Mouse (Mus musculus): ENCODE measurements around the gene Slc12a8. TPM values are rescaled to one million over a fixed set of nuclear protein-coding genes. Genes with fewer than 3 reads are reported as not detected.
A peak's percentile ranks its signal among the peaks of the same experiment; 100 is the strongest.

The Slc12a8 gene
- total RNA-seq, 2 experiments from 2014 or later, result not detected

DNA sequence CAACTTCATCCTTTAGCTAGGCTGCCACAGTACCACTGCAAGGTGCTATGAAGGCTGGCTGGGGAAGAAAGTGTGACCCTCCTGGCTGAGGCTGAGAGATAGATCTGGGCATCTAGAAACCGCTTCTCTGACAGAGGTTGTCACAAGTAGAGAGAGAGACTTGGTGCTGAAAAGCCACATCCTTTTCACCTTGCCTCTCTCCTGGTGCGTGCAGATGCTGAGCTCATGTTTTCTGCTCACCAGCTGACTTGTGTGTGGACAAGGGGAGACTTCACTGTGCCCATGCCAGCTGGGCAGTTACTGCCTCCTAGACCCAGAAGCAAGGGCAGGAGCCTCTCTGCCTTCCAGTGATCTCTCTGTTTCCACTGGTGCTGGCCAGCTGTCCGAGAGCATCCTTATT lies 170.6 kb downstream of the Slc12a8 start:
- 0 out of 2 replicates have a peak, but pooled peaks have one; percentile 9 for ATAC-seq (ENCODE audit: poor library complexity, severe bottlenecking)

DNA sequence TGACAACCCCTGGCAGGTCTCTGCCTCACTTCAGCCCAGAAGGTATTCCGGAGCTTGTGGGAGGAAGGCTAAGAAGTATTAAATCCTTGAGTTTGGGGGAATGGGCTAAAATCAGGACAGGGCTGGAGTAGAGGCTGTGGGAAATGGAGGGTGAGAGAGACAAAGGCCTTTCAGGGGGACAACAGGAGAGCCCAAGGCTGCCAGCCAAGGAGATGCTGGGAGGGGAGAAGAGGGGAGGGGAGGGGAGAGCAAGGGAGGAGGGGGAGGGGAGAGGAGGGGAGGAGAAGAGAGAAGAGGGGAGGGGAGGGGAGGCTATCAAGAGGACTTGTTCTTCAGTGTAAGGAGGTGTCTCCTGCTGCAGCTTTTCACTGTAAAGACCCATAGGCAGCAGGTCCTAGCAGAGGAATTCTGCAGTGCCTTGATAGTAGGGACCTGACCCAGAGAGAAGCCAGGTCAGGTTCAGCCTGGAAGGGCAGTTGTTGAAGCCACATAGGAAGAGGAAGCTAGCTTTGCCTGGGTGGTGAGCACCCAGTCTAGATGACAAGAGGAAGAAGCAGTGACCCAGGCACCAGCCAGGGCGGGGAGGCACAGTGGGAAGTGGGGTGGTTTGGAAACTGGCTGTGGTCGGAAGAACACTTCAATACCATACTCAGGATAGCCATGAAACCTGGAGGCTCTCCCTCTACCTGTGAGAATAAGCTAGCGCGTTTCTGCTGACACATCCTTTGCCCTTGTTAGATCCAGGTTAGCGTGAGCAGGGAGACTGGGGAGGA lies 174.0 kb downstream of the Slc12a8 start:
- ATAC-seq (ENCODE audit: poor library complexity, severe bottlenecking), result peak; percentile 94

DNA sequence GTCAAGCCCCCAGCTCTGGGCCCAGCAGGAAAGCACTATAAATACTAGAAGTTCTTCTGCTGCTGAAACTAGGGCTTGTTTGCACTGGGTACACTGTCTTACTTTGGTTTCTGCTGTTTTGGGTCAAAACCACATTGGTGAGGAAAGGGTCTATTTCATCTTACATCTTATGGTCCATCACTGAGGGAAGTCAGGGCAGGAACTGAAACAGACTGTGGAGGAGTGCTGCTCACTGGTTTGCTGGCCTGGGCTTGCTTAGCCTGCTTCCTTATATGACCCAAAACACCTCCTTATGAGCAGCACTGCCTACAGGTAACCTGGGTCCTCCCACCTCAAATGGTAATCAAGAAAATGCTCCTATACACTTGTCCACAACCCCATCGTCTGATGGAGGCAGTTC lies 176.4 kb downstream of the Slc12a8 start:
- ATAC-seq (ENCODE audit: poor library complexity, severe bottlenecking), result peak; percentile 20; the same call in 1 of the 2 replicates

DNA sequence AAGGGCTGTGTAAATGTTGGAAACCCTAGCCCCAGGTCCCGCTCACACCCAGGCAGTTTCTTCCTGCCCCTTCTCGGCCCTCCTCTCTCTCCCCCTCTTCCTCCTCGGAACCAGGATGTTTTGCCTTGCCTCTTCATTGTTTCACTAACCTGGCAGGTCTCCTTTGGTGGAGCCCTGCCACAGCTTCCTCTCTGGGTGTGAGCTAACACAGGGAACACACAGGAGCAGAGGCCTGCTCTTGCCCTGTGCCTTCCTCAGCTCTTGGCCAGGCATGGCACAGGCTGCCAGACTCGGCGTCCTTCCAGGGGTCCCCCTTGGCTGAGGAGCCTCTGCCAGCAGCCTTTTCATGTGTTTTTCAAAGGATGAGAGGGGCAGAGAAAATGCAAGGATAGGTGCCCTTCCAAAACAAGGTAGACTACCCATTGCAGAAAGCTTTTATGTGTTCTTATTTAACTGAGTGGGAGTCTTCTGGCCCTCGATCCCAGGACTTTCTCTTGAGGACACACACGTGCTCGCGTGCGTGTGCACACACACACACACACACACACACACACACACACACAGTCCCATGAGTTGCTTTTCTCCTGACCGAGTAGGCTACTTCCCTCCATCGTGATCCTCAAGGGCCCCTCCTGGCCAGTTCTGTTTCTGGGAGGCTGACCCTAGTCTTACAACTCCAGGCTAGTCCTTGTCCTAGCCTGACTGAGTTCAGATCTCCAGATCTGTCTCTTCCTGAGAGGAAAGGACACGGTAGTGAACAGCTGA lies 179.9 kb downstream of the Slc12a8 start:
- ATAC-seq (ENCODE audit: poor library complexity, severe bottlenecking), result peak; percentile 43

DNA sequence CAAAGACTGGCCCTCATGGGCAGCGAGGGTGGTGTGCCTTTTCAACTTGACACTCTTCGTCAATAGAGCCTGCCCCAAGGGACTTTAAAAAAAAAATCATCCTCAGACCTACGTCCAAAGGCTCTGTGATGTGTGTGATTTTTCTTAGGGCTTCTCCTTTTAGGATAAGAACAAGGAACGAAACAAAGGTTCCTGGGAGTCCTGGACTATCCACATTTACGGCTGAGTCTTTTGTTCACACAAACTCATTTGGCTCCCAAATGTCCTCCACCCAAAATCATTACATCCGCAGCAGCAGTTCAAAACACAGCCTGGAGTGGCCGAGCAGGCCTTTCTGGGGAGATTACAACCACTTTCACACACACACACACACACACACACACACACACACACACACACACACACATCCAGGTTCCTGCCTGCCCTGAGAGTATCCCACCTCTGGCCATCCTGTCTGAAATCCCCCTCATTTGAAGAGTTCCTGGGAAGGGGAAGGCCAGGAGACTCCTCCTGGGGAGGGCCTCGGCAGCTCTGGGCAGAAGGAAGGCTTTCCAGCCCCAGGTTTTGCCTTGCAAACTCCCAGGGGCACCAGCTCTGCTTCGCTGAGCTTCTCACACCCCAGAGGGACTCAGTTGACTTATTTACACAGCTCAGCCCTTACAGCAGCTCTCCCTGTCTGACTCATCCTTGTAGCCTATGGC lies 180.6 kb downstream of the Slc12a8 start:
- ATAC-seq (ENCODE audit: poor library complexity, severe bottlenecking), result no peak

DNA sequence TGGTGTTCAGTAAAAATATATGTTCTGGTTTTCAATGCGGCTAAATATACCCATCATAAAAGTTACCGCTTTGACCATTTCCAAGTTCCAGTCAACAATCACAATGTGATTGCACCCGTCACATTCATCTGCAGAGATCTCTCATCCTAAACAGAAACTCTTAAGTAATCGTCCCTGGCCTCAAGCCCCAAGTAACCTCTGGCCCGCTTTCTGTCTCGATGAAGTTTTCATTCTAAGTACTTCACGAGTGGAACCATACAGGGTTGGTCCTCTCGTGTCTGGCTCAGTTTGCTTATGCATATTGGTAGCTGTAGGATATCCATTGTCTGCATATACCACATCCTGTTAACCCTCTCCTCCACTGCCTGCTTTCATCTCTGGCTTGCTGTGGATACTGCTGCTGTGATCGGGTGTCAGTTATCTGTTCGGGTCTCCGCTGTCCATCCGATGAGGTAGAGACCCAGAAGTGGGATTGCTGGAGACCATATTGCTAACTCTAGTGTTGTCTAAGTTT lies 181.2 kb downstream of the Slc12a8 start:
- ATAC-seq (ENCODE audit: poor library complexity, severe bottlenecking), result no peak

DNA sequence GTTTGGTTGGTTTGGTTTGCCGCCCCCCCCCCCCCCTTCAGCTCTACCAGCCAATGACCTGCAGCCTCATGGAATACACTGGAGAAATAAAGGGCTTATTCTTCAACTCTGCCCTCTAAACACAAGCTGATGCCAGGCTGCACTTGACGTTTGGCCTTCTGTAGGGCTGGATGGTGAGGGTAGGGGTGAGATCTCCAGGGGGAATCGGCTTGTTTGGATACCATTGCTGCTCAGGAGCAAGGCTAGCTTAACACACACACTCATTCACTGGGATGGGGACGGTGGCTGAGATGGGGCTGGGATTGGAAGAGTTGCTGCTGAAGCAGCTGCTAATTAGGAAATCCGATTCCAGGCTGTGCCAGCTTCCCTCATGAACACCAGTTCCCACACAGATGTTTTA lies 183.5 kb downstream of the Slc12a8 start:
- ATAC-seq (ENCODE audit: poor library complexity, severe bottlenecking), result no peak

DNA sequence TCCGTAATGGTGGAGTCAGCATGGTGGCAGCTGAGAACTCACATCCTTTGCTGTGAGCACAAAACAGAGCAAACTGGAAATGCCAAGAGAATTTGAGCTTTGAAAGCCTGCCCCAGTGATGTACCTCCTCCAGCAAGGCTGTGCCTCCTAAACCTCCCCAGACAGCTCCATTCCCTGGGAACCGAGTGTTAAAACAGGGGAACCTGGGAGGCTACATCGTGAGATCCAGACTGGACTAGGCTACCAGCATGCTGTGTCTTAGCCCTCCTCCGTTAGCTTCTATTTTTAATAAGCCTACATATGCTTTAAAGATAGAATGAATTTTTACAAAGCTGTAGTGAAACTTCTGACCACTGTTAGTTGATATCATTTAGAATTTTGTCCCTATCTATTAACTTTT lies 184.7 kb downstream of the Slc12a8 start:
- ATAC-seq (ENCODE audit: poor library complexity, severe bottlenecking), result no peak

DNA sequence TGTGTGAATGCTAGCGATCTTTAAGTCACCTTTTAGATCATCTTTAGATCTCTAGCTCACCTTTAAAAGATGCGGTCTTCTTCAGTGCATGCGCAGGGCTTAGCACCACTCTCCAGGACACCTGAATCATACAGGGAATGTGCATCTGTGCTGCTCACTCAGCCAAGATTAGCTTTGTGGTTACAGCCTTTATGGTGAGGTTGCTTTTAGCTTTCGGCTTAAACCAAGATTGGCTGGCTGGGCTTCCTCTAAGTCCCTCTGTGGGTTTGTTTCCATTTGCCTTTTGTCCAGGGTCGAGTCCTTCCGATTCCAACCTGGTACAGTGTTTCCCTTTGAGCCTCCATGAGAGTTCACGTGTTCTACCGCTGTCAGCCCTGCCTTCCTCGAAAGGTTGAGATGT lies 187.2 kb downstream of the Slc12a8 start:
- no peak for ATAC-seq (ENCODE audit: poor library complexity, severe bottlenecking)

DNA sequence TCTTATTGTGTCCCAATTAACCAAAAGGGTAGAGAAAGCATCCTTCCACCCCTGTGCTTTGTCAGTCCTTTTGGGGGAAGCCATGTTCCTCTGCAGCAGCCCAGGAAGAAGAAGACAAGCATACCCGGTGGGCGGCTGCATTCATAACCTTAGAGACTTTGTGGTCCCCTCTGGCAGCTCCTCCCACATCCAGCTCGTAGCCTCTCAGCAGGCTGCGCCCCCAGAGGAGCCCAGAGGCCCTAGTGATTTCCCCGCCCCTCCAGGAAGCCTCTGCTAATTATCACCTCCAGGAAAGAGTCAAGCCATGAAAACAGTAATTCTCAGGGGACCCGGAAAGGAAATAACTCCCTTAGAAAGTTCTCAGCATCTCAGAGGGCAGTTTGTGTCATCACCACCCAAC lies 188.1 kb downstream of the Slc12a8 start:
- no peak for ATAC-seq (ENCODE audit: poor library complexity, severe bottlenecking)

DNA sequence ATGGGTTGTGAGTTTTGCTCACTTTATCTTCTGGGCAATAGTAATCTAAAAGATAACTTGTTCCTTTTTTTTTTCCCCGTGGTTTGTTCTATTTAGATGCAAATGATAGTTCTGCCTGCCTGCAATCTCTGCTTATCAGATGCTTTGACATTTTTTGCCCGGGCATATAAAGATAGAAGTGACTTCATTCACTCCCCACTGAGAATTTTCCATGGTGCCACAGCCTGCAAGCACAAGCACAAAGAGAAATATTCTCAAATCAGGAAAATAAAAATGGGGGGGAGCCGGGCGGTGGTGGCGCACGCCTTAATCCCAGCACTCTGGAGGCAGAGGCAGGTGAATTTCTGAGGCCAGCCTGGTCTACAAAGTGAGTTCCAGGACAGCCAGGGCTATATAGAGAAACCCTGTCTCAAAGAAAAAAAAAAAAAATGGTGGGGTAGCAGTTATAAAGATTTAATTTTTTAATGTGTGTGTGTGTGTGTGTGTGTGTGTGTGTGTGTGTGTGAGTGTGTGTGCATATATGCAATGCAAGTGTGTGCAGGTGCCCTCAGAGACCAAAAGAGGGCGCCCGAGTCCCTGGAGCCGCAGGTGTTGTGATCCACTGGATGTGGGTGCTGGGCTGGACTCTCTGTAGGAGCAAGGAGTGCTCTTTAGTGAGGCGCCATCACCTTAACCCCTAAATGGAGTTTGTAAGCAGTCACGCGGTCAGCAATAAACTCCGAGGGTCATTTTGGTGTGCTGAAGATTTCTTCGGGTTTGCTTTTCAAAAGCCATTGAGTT lies 189.2 kb downstream of the Slc12a8 start:
- no peak for ATAC-seq (ENCODE audit: poor library complexity, severe bottlenecking)

DNA sequence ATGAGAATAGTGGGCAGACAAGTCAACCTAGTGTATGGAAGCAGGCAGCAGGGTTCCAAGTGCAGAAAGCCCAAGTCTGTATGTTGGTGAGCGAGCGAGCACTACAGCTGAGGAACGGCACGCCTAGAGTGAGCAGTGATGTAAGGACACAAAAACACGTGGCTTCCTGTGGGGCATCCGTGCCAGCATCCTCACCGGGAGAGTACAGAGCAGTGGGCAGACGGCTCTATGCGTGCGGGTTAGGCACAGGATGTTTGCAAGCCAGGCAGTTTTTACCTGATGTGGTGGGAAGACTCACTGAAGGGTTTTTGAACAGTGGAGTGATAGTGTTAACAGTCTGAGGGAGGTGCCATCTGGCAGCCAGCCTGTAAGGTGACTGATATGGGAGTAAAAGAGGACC lies 190.9 kb downstream of the Slc12a8 start:
- no peak for ATAC-seq (ENCODE audit: poor library complexity, severe bottlenecking)

DNA sequence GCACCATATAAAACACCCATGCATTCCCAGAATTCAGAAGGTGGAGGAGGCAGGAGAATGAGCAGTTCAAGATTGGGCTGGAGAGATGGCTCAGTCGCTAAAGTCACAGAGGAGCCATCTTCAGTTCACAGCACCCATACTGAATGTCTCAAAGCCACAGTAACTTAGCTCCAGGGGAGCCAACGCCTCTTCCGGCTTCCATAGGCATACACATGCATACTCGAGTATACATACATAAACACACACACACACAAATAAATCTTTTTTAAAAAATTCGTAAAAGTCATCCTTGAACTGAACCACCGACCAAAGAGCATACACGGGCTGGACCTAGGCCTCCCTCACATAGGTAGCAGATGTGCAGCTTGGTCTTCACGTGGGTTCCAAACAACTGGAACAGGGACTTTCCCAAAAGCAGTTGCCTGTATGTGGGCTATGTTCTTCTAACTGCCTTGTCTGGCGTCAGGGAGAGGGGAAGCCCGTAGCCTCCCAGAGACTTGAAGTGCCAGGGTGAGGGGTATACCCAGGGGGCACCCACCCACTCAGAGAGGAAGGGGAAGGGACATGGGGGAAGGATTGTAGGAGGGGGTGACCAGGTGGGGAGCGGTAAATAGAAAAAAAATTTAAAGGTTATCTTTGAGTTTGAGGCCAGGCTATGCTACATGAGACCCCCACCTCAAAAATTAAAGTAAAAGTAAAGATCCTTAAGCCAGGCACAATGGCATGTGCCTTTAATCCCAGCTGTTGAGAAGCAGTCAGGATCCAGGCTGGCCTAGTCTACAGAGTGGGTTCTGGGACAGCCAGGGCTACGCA lies 191.7 kb downstream of the Slc12a8 start:
- ATAC-seq (ENCODE audit: poor library complexity, severe bottlenecking), result no peak

Other genes starting within 250 kb of the Slc12a8 start
- gene Zfp148, start 136.5 kb upstream of the Slc12a8 start, total RNA-seq (2015), result 53.3 TPM in 2 replicates
- 24.4 and 24.9 TPM in 2 replicates for gene Zfp148, start 136.5 kb upstream of the Slc12a8 start, total RNA-seq (2017)
- gene Heg1, start 167.0 kb downstream of the Slc12a8 start, total RNA-seq (2015), result 21.0 and 21.5 TPM in 2 replicates
- 10.7 and 12.0 TPM in 2 replicates for gene Heg1, start 167.0 kb downstream of the Slc12a8 start, total RNA-seq (2017)